Mouse (Mus musculus): Measurements from ENCODE around the gene Kcnma1.

DNA sequence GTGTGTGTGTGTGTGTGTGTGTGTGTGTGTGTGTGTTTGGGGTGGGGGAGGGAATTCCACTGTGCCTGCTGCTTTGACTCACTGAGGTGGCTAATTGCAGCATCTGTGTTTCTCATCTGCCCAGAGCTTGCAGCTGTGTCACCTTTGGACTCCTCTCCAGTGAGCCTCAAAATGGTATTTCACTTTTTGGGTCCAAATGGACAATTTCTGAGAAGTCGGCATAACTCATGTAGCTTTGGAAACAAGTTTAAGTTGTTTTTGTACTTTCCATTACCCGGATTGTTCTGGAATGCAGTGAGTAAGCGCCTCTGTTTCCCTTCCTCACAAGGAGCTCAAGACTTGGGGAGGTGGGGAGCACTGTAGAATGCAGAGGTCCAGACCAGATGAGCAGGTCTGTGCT, 317.9 kb downstream of the Kcnma1 start:
- TF ChIP-seq CTCF (IDR thresholded peaks at IDR 0.05; ENCODE audit: control insufficient read depth, insufficient read depth, low read length), result no peak
- TF ChIP-seq POLR2A (IDR thresholded peaks at IDR 0.05; ENCODE audit: borderline replicate concordance, control insufficient read depth, low read depth, low read length), result no peak
